Mouse (Mus musculus): ENCODE data around the gene Esm1. TPM values are rescaled to one million over a fixed set of nuclear protein-coding genes. Genes with fewer than 3 reads are reported as not detected.

Gene Esm1
- polyA plus RNA-seq, 1 experiment: not detected

DNA sequence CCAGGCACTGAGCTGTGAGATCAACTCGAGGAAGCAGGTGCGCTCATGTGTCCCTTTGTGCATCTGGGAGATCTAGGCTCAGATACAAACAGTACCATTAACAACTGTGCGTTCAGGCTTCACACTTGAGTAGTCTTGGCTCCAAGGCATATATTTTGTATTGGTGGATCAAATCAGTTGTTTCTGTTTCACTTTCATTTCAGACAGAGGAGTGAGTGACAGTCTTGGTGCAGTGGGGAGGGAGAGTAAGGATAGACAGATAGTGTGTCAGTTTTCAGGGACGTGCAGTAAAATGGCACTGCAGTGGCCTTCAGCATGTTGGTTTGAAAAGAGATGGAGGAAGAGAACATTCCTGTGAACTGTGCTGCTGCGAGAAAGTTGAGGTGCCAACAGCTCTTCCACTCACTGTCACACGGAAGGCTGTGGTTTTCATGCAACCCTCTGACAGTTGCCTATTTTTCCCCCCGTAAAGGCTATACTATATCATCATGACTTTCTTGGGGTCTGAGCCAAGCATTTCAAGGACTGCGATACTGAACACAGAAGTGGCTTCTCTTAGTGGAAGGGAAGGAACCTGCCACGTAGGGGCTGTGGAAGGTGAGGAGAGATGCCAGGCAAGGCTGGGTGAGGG is 11.5 kb upstream of the Esm1 start:
- Histone ChIP-seq H3K36me3 (ENCODE audit: control insufficient read depth, insufficient read depth) (no peaks in the 10 kb centered on the region), H3K79me2 (ENCODE audit: control insufficient read depth, insufficient read depth) (no peaks in the 10 kb centered on the region), H3K27me3 (ENCODE audit: control insufficient read depth, insufficient read depth, insufficient read length) (no peaks in the 10 kb centered on the region), H3K4me2 (ENCODE audit: low read depth) (peak overlapping the region; percentile 23), H3ac (ENCODE audit: control insufficient read depth, insufficient read length) (no peak overlapping the region), H3K4me3 (no peak overlapping the region)
- TF ChIP-seq MYOD1 (IDR thresholded peaks at IDR 0.05; ENCODE audit: control insufficient read depth in 1 of 3, insufficient read length in 2 of 3, low read depth in 2 of 3): peak in 1 of 3 experiments; percentile 24
- TF ChIP-seq TCF3 (IDR thresholded peaks at IDR 0.05; ENCODE audit: insufficient read length, low read depth): no peak
- TF ChIP-seq MYOG (IDR thresholded peaks at IDR 0.05; ENCODE audit: control insufficient read depth in 1 of 3, insufficient read depth in 1 of 3, insufficient read length in 2 of 3, low read depth in 2 of 3): no peak

DNA sequence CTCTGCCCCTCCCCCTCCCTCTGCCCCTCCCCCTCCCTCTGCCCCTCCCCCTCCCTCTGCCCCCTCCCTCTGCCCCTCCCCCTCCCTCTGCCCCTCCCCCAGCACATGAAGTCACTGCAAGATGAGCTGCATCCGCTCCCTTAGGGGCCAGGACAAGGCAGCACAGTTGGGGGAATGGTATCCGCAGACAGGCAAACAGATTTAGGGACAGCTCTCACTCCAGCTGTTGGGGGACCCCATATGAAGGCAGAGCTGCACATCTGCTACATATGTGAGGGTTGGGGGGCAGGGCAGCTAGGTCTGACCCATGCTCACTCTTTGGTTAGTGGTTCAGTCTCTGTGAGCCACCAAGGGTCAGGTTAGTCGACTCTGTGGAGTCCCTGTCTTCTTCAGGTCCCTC is 10.1 kb upstream of the Esm1 start:
- H3K36me3 ChIP-seq (ENCODE audit: control insufficient read depth, insufficient read depth): no peaks in the 10 kb centered on the region
- H3K4me3 ChIP-seq: no peak overlapping the region
- no peak overlapping the region for H3ac ChIP-seq (ENCODE audit: control insufficient read depth, insufficient read length)
- H3K27me3 ChIP-seq (ENCODE audit: control insufficient read depth, insufficient read depth, insufficient read length): no peaks in the 10 kb centered on the region
- H3K79me2 ChIP-seq (ENCODE audit: control insufficient read depth, insufficient read depth): no peaks in the 10 kb centered on the region
- no peak for TF ChIP-seq E2F4 (IDR thresholded peaks at IDR 0.05; ENCODE audit: insufficient read depth)
- no peak for TF ChIP-seq SRF (IDR thresholded peaks at IDR 0.05; ENCODE audit: control insufficient read depth, insufficient read length, low read depth)
- no peak for TF ChIP-seq POLR2A (IDR thresholded peaks at IDR 0.05; ENCODE audit: insufficient read length, low read depth)
- no peak for TF ChIP-seq TCF3 (IDR thresholded peaks at IDR 0.05; ENCODE audit: insufficient read length, low read depth)
- no peak for TF ChIP-seq POLR2AphosphoS2 (IDR thresholded peaks at IDR 0.05; ENCODE audit: insufficient read length, low read depth)
- TF ChIP-seq MAX (IDR thresholded peaks at IDR 0.05; ENCODE audit: low read depth): no peak
- TF ChIP-seq TCF12 (IDR thresholded peaks at IDR 0.05; ENCODE audit: insufficient read depth, poor library complexity, severe bottlenecking): no peak
- TF ChIP-seq MYOD1 (IDR thresholded peaks at IDR 0.05; ENCODE audit: control insufficient read depth in 1 of 3, insufficient read length in 2 of 3, low read depth in 2 of 3): no peak
- TF ChIP-seq USF1 (IDR thresholded peaks at IDR 0.05; ENCODE audit: low read depth): no peak
- TF ChIP-seq REST (IDR thresholded peaks at IDR 0.05; ENCODE audit: insufficient read depth, insufficient read length): no peak
- no peak for TF ChIP-seq CEBPB (IDR thresholded peaks at IDR 0.05; ENCODE audit: insufficient read depth, poor library complexity, severe bottlenecking)
- TF ChIP-seq MYOG (IDR thresholded peaks at IDR 0.05; ENCODE audit: control insufficient read depth in 1 of 3, insufficient read depth in 1 of 3, insufficient read length in 2 of 3, low read depth in 2 of 3): no peak
- H3K4me2 ChIP-seq (ENCODE audit: low read depth): no peak overlapping the region

DNA sequence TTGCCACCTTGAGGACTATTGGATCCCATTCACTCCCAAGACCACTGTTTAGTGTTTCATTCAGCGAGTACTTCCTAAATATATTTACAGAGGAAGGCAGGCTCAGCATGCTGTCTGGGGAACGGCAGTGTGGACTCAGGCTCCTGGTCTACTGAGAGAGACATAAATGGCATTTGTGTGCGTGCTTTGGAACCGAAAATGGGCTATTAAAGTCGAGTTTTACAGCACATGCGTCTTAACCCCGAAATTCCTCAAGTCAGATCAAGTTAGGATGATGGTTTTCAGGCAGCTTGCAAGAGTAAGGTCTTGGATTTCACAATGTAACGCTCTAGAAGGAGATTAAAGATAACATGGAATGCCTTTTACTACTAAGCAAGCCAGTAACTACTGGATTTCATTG is 8.7 kb upstream of the Esm1 start:
- Histone ChIP-seq H3K79me2 (ENCODE audit: control insufficient read depth, insufficient read depth) (no peaks in the 10 kb centered on the region), H3K27me3 (ENCODE audit: control insufficient read depth, insufficient read depth, insufficient read length) (no peaks in the 10 kb centered on the region), H3ac (ENCODE audit: control insufficient read depth, insufficient read length) (no peak overlapping the region), H3K36me3 (ENCODE audit: control insufficient read depth, insufficient read depth) (no peaks in the 10 kb centered on the region), H3K4me3 (no peak overlapping the region), H3K4me2 (ENCODE audit: low read depth) (no peak overlapping the region)
- TF ChIP-seq REST (IDR thresholded peaks at IDR 0.05; ENCODE audit: insufficient read depth, insufficient read length): no peak
- no peak for TF ChIP-seq MYOG (IDR thresholded peaks at IDR 0.05; ENCODE audit: control insufficient read depth in 1 of 3, insufficient read depth in 1 of 3, insufficient read length in 2 of 3, low read depth in 2 of 3)
- TF ChIP-seq POLR2AphosphoS2 (IDR thresholded peaks at IDR 0.05; ENCODE audit: insufficient read length, low read depth): no peak
- no peak for TF ChIP-seq POLR2A (IDR thresholded peaks at IDR 0.05; ENCODE audit: insufficient read length, low read depth)
- TF ChIP-seq MAX (IDR thresholded peaks at IDR 0.05; ENCODE audit: low read depth): no peak
- no peak for TF ChIP-seq E2F4 (IDR thresholded peaks at IDR 0.05; ENCODE audit: insufficient read depth)
- TF ChIP-seq CEBPB (IDR thresholded peaks at IDR 0.05; ENCODE audit: insufficient read depth, poor library complexity, severe bottlenecking): no peak
- TF ChIP-seq TCF3 (IDR thresholded peaks at IDR 0.05; ENCODE audit: insufficient read length, low read depth): no peak
- no peak for TF ChIP-seq SRF (IDR thresholded peaks at IDR 0.05; ENCODE audit: control insufficient read depth, insufficient read length, low read depth)
- no peak for TF ChIP-seq TCF12 (IDR thresholded peaks at IDR 0.05; ENCODE audit: insufficient read depth, poor library complexity, severe bottlenecking)
- TF ChIP-seq USF1 (IDR thresholded peaks at IDR 0.05; ENCODE audit: low read depth): no peak
- no peak for TF ChIP-seq MYOD1 (IDR thresholded peaks at IDR 0.05; ENCODE audit: control insufficient read depth in 1 of 3, insufficient read length in 2 of 3, low read depth in 2 of 3)

DNA sequence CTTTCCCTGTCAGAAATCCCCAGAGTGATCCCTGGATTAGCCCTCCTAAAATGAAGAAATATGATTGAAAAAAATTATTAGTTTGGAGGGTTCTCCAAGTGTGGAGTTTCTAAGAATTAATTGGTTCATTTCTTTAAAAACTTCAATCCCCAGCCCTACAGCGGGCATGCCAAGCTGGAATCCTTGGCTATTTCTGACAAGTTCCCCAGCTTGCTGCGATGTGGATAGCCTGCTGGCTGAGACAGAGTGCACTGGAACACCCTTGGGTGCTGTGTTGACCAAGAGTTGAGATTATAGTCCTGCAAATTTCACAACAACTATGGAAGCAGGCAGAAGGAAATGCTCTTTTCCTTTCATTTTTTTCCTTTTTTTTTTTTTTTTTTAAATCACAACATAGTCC is 7.8 kb upstream of the Esm1 start:
- Histone ChIP-seq H3K79me2 (ENCODE audit: control insufficient read depth, insufficient read depth) (no peaks in the 10 kb centered on the region), H3K27me3 (ENCODE audit: control insufficient read depth, insufficient read depth, insufficient read length) (no peaks in the 10 kb centered on the region), H3K36me3 (ENCODE audit: control insufficient read depth, insufficient read depth) (no peaks in the 10 kb centered on the region), H3K4me3 (no peak overlapping the region), H3ac (ENCODE audit: control insufficient read depth, insufficient read length) (no peak overlapping the region), H3K4me2 (ENCODE audit: low read depth) (no peak overlapping the region)
- no peak for TF ChIP-seq MYOG (IDR thresholded peaks at IDR 0.05; ENCODE audit: control insufficient read depth in 1 of 3, insufficient read depth in 1 of 3, insufficient read length in 2 of 3, low read depth in 2 of 3)
- no peak for TF ChIP-seq POLR2AphosphoS2 (IDR thresholded peaks at IDR 0.05; ENCODE audit: insufficient read length, low read depth)
- no peak for TF ChIP-seq USF1 (IDR thresholded peaks at IDR 0.05; ENCODE audit: low read depth)
- no peak for TF ChIP-seq TCF3 (IDR thresholded peaks at IDR 0.05; ENCODE audit: insufficient read length, low read depth)
- no peak for TF ChIP-seq SRF (IDR thresholded peaks at IDR 0.05; ENCODE audit: control insufficient read depth, insufficient read length, low read depth)
- TF ChIP-seq REST (IDR thresholded peaks at IDR 0.05; ENCODE audit: insufficient read depth, insufficient read length): no peak
- no peak for TF ChIP-seq E2F4 (IDR thresholded peaks at IDR 0.05; ENCODE audit: insufficient read depth)
- TF ChIP-seq MYOD1 (IDR thresholded peaks at IDR 0.05; ENCODE audit: control insufficient read depth in 1 of 3, insufficient read length in 2 of 3, low read depth in 2 of 3): no peak
- no peak for TF ChIP-seq POLR2A (IDR thresholded peaks at IDR 0.05; ENCODE audit: insufficient read length, low read depth)
- TF ChIP-seq TCF12 (IDR thresholded peaks at IDR 0.05; ENCODE audit: insufficient read depth, poor library complexity, severe bottlenecking): no peak

DNA sequence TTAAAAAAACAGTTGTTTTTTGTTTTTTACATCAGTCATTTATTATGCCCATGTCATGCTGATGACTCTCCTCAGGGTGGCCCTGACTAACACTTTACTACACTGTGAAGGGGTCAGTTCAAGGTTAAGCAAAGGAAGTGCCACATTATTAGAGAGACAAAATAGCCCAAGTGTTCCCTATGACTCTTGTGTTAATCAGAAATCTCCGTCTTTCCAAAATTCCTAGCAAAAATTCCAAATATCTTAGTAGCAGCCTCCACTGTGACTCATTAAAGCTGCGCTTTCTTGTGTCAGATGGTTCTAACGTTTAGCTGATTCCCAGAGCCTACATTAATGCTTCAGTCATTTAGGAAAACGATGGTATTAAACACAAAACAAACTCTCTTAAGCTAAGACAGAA is 7.3 kb upstream of the Esm1 start:
- no peak overlapping the region for H3K4me3 ChIP-seq
- peak overlapping the region; percentile 45 for H3K4me2 ChIP-seq (ENCODE audit: low read depth)
- H3ac ChIP-seq (ENCODE audit: control insufficient read depth, insufficient read length): no peak overlapping the region
- no peaks in the 10 kb centered on the region for H3K79me2 ChIP-seq (ENCODE audit: control insufficient read depth, insufficient read depth)
- no peaks in the 10 kb centered on the region for H3K36me3 ChIP-seq (ENCODE audit: control insufficient read depth, insufficient read depth)
- H3K27me3 ChIP-seq (ENCODE audit: control insufficient read depth, insufficient read depth, insufficient read length): no peaks in the 10 kb centered on the region
- no peak for TF ChIP-seq MYOD1 (IDR thresholded peaks at IDR 0.05; ENCODE audit: control insufficient read depth in 1 of 3, insufficient read length in 2 of 3, low read depth in 2 of 3)
- no peak for TF ChIP-seq SRF (IDR thresholded peaks at IDR 0.05; ENCODE audit: control insufficient read depth, insufficient read length, low read depth)
- no peak for TF ChIP-seq POLR2AphosphoS2 (IDR thresholded peaks at IDR 0.05; ENCODE audit: insufficient read length, low read depth)
- no peak for TF ChIP-seq MAX (IDR thresholded peaks at IDR 0.05; ENCODE audit: low read depth)
- no peak for TF ChIP-seq POLR2A (IDR thresholded peaks at IDR 0.05; ENCODE audit: insufficient read length, low read depth)
- no peak for TF ChIP-seq MYOG (IDR thresholded peaks at IDR 0.05; ENCODE audit: control insufficient read depth in 1 of 3, insufficient read depth in 1 of 3, insufficient read length in 2 of 3, low read depth in 2 of 3)
- TF ChIP-seq REST (IDR thresholded peaks at IDR 0.05; ENCODE audit: insufficient read depth, insufficient read length): no peak
- TF ChIP-seq TCF12 (IDR thresholded peaks at IDR 0.05; ENCODE audit: insufficient read depth, poor library complexity, severe bottlenecking): no peak
- no peak for TF ChIP-seq CEBPB (IDR thresholded peaks at IDR 0.05; ENCODE audit: insufficient read depth, poor library complexity, severe bottlenecking)
- TF ChIP-seq TCF3 (IDR thresholded peaks at IDR 0.05; ENCODE audit: insufficient read length, low read depth): no peak
- TF ChIP-seq USF1 (IDR thresholded peaks at IDR 0.05; ENCODE audit: low read depth): no peak
- TF ChIP-seq E2F4 (IDR thresholded peaks at IDR 0.05; ENCODE audit: insufficient read depth): no peak
